Mouse (Mus musculus): ENCODE data around the gene Olfr723.
"Not testable (repeated sequence)": the region's sequence is repeated elsewhere in the genome, so short reads cannot be mapped to it uniquely, and the experiment has no call there.

Gene Olfr723

GRCm38 (mm10) chr14:49931687-49932086 is at the start of gene Olfr723:
Gene Olfr723 (minus strand): TSS chr14:49931787.
- not testable (repeated sequence) for DNase-seq (ENCODE audit: low read depth)

- not testable (repeated sequence) for DNase-seq (ENCODE audit: low read depth)
Measured at GRCm38 (mm10) chr14:49963174-49963573, 31.6 kb upstream of the Olfr723 start, which contains the start of gene Olfr724. Gene Olfr724 (minus strand): TSS chr14:49963274.

GRCm38 (mm10) chr14:49955890-49956289 is 24.3 kb upstream of the Olfr723 start:
- no peak for DNase-seq (ENCODE audit: low read depth)

- no peak for DNase-seq (ENCODE audit: low read depth)
Measured at GRCm38 (mm10) chr14:49901899-49902298, 29.7 kb downstream of the Olfr723 start, which contains the start of gene Olfr722. Gene Olfr722 (minus strand): TSS chr14:49901999.
